Mouse (Mus musculus): ENCODE measurements at regions not wholly inside any gene's neighbourhood (a gene's known extent, or its start where the extent isn't known, plus 50 kb on each side); places are given as distances from the start of the nearest gene placed in this dataset.

DNA sequence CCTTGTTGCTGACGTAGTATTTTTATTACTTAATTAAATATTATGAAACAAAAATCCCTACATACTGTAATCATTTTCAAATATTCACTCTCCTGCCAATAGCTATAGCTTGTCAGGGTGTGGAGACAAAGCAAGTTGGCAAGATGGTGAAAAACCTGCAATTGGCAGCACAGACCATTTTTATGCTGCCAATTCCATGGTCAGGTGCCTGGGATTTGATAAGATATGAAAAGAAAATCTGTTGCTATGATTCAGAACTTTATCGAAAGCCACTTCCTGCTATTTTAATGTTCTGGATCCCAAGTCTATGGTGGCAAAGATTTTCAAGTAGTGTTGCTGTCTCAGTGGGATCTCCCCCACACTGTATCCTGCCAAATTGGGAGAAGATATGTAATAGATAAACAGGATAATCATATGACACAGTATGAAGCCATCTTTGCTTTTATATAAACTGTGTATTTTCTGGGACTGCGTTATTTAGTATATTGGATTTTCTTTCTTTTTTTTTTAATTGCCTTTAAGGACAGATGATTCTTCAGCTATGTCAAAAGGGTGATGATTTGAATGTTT, 165.3 kb upstream of the Lrrc3b start:
- no peak overlapping the region for H3K27ac ChIP-seq (ENCODE audit: low read length)
- ATAC-seq, result peak; percentile 77
- no peaks in the 10 kb centered on the region for H3K4me1 ChIP-seq (replicated peaks; ENCODE audit: control insufficient read depth, insufficient read depth, low read length)
- H3K36me3 ChIP-seq (ENCODE audit: control insufficient read depth, insufficient read depth), result no peaks in the 10 kb centered on the region
- H3K9ac ChIP-seq (replicated peaks; ENCODE audit: low read depth, low read length), result no peak overlapping the region
- no peaks in the 10 kb centered on the region for H3K9me3 ChIP-seq (ENCODE audit: control insufficient read depth, low read length)
- H3K4me3 ChIP-seq (replicated peaks; ENCODE audit: low read length), result no peak overlapping the region
- no peak overlapping the region for H3K4me2 ChIP-seq (ENCODE audit: low read length)
- WGBS, result 77% methylated on average over 3 of the region's 3 CpGs
- no peaks in the 10 kb centered on the region for H3K27me3 ChIP-seq (replicated peaks; ENCODE audit: control insufficient read depth, insufficient read depth, low read length)

DNA sequence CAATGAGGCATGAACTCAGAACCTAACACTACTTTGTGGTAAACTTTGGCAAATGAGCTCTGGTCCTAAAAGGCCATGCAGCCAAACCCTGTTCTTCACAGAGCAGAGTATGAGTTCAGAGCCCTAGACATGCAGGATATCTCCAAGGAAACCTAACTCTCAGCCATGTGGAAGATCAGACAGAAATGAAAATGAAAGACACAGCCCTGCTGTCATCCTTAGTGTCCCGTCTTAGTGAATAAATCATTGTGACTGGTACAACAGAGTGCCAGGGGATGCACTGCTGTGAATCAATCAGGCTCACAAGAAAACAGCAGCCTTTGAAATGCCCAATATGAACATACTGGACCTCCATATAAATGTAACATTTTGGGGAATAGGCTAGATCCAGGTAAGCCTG, 171.4 kb upstream of the Lrrc3b start:
- H3K27ac ChIP-seq (ENCODE audit: low read length), result no peak overlapping the region
- no peak for ATAC-seq
- 63% methylated on average over 1 of the region's 1 CpGs for WGBS
- H3K4me1 ChIP-seq (replicated peaks; ENCODE audit: control insufficient read depth, insufficient read depth, low read length), result no peaks in the 10 kb centered on the region
- H3K4me3 ChIP-seq (replicated peaks; ENCODE audit: low read length), result no peak overlapping the region
- H3K9ac ChIP-seq (replicated peaks; ENCODE audit: low read depth, low read length), result no peak overlapping the region
- no peak overlapping the region for H3K4me2 ChIP-seq (ENCODE audit: low read length)
- no peaks in the 10 kb centered on the region for H3K36me3 ChIP-seq (ENCODE audit: control insufficient read depth, insufficient read depth)
- no peaks in the 10 kb centered on the region for H3K9me3 ChIP-seq (ENCODE audit: control insufficient read depth, low read length)
- no peaks in the 10 kb centered on the region for H3K27me3 ChIP-seq (replicated peaks; ENCODE audit: control insufficient read depth, insufficient read depth, low read length)

DNA sequence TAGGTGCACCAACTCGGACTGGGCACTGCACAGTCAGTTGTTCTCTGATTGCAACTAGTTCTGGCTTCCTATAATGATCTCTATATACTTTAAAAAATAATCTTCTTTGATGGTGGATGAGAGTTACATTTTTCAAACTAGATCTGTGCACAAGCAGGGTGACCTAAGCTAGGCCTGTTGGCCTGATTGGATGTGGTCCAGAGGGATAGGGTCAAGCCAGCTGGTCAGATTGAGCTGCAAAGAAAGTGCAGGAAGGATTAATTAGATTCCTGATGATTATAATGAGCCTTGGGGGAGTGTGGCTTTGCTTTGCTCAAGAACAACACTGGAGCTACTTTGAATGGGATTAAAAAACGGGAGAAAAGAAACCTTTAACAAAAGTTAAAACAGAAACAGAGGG, 195.8 kb upstream of the Lrrc3b start:
- H3K4me1 ChIP-seq (replicated peaks; ENCODE audit: control insufficient read depth, insufficient read depth, low read length), result no peaks in the 10 kb centered on the region
- WGBS, result 31% methylated on average over 2 of the region's 2 CpGs
- H3K9me3 ChIP-seq (ENCODE audit: control insufficient read depth, low read length), result no peaks in the 10 kb centered on the region
- H3K4me3 ChIP-seq (replicated peaks; ENCODE audit: low read length), result no peak overlapping the region
- no peak overlapping the region for H3K9ac ChIP-seq (replicated peaks; ENCODE audit: low read depth, low read length)
- no peak for ATAC-seq
- H3K27me3 ChIP-seq (replicated peaks; ENCODE audit: control insufficient read depth, insufficient read depth, low read length), result no peaks in the 10 kb centered on the region
- no peak overlapping the region for H3K27ac ChIP-seq (ENCODE audit: low read length)
- H3K4me2 ChIP-seq (ENCODE audit: low read length), result no peak overlapping the region
- H3K36me3 ChIP-seq (ENCODE audit: control insufficient read depth, insufficient read depth), result no peaks in the 10 kb centered on the region

DNA sequence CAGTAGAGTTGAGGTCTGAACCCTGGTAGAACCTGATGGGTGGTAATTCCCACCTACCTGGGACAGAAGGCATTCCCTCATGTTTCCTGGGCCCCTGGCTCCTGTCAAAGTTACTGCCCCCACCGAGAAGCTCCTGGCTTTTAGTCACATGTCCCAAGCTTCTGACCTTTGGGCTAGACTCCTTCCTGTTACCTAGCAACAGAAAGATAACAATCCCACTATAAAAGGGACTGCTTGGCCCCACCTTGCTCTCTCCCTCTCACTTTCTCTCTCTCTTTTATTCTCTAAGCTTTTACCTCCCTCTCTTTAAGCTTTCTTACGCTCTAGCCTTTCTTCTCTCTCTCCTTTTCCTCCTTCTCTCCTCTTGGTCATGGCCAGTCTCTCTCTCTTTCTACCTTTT, 198.9 kb upstream of the Lrrc3b start:
- 79% methylated on average over 2 of the region's 2 CpGs for WGBS
- H3K4me2 ChIP-seq (ENCODE audit: low read length), result no peak overlapping the region
- H3K27ac ChIP-seq (ENCODE audit: low read length), result no peak overlapping the region
- ATAC-seq, result no peak
- H3K27me3 ChIP-seq (replicated peaks; ENCODE audit: control insufficient read depth, insufficient read depth, low read length), result no peaks in the 10 kb centered on the region
- no peak overlapping the region for H3K9ac ChIP-seq (replicated peaks; ENCODE audit: low read depth, low read length)
- no peaks in the 10 kb centered on the region for H3K9me3 ChIP-seq (ENCODE audit: control insufficient read depth, low read length)
- no peak overlapping the region for H3K4me3 ChIP-seq (replicated peaks; ENCODE audit: low read length)
- H3K4me1 ChIP-seq (replicated peaks; ENCODE audit: control insufficient read depth, insufficient read depth, low read length), result no peaks in the 10 kb centered on the region
- no peaks in the 10 kb centered on the region for H3K36me3 ChIP-seq (ENCODE audit: control insufficient read depth, insufficient read depth)

DNA sequence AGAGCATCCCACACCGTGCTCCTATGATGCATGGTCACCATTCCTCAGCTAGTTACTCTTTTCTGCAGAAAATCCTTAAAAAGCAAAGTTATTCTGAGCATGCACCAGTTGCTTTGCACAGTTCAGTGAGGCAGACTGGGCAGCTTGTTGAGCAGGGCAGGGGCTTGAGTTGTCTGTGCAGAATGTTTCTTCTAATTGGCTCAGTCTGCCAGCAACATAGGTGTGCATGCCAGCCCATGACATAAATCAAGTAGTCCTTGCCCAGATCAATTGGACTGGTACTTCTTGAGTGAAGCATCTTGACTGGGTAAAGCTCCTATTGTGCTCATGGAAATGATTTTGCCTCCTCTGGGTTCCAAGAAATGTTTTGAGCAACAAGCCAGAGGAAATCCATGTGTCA, 200.1 kb upstream of the Lrrc3b start:
- WGBS, result 83% methylated on average over 1 of the region's 1 CpGs
- peak; percentile 52 for ATAC-seq
- Histone ChIP-seq H3K4me3 (replicated peaks; ENCODE audit: low read length) (no peak overlapping the region), H3K27me3 (replicated peaks; ENCODE audit: control insufficient read depth, insufficient read depth, low read length) (no peaks in the 10 kb centered on the region), H3K4me2 (ENCODE audit: low read length) (no peak overlapping the region), H3K36me3 (ENCODE audit: control insufficient read depth, insufficient read depth) (no peaks in the 10 kb centered on the region), H3K4me1 (replicated peaks; ENCODE audit: control insufficient read depth, insufficient read depth, low read length) (no peaks in the 10 kb centered on the region), H3K9me3 (ENCODE audit: control insufficient read depth, low read length) (no peaks in the 10 kb centered on the region), H3K9ac (replicated peaks; ENCODE audit: low read depth, low read length) (no peak overlapping the region), H3K27ac (ENCODE audit: low read length) (no peak overlapping the region)

DNA sequence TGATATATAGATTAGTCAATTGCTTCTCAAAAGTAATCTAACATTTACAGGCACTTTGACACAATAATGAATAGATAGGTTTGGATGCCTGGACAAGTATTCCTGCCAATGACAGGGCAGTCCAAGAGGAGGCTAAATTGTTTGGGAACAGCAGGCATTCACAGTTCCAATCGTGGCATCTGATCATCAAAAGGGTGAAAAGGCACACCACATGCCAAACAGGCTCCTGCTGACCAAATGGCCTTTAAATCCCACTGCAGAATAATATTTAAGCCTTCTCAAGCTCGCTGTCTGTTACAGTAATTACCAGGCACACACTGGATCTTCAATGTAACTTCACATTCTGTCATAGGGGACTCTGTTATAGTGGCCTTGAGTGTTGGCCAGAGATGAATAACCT, 222.1 kb upstream of the Lrrc3b start:
- Histone ChIP-seq H3K27ac (ENCODE audit: low read length) (no peak overlapping the region), H3K4me3 (replicated peaks; ENCODE audit: low read length) (no peak overlapping the region), H3K9ac (replicated peaks; ENCODE audit: low read depth, low read length) (no peak overlapping the region), H3K9me3 (ENCODE audit: control insufficient read depth, low read length) (no peaks in the 10 kb centered on the region), H3K36me3 (ENCODE audit: control insufficient read depth, insufficient read depth) (no peaks in the 10 kb centered on the region), H3K4me2 (ENCODE audit: low read length) (no peak overlapping the region), H3K27me3 (replicated peaks; ENCODE audit: control insufficient read depth, insufficient read depth, low read length) (no peaks in the 10 kb centered on the region), H3K4me1 (replicated peaks; ENCODE audit: control insufficient read depth, insufficient read depth, low read length) (no peaks in the 10 kb centered on the region)
- 45% methylated on average over 2 of the region's 2 CpGs for WGBS
- ATAC-seq, result no peak

DNA sequence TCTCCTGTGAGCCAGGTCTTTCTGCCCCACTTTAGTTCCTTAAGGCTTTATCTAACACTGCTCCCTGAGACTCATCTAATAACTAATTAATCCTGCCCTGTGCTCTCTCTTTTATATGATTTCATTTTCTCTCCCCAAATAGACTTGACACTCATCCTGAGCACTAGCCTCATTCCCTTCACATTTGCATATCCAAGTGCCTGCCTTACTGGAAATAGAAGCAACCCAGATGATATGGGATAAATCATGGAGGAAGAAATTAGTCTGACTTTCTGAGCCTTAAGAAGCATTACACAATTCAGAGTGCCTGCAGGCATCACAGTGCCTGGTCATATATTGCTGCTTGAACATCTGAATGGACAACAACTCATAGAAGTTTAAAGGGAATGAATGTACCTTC, 233.5 kb upstream of the Lrrc3b start:
- no peak overlapping the region for H3K9ac ChIP-seq (replicated peaks; ENCODE audit: low read depth, low read length)
- no peaks in the 10 kb centered on the region for H3K4me1 ChIP-seq (replicated peaks; ENCODE audit: control insufficient read depth, insufficient read depth, low read length)
- H3K27me3 ChIP-seq (replicated peaks; ENCODE audit: control insufficient read depth, insufficient read depth, low read length), result no peaks in the 10 kb centered on the region
- no peaks in the 10 kb centered on the region for H3K36me3 ChIP-seq (ENCODE audit: control insufficient read depth, insufficient read depth)
- no peak for ATAC-seq
- no peak overlapping the region for H3K4me2 ChIP-seq (ENCODE audit: low read length)
- H3K27ac ChIP-seq (ENCODE audit: low read length), result no peak overlapping the region
- no peak overlapping the region for H3K4me3 ChIP-seq (replicated peaks; ENCODE audit: low read length)
- no peaks in the 10 kb centered on the region for H3K9me3 ChIP-seq (ENCODE audit: control insufficient read depth, low read length)

DNA sequence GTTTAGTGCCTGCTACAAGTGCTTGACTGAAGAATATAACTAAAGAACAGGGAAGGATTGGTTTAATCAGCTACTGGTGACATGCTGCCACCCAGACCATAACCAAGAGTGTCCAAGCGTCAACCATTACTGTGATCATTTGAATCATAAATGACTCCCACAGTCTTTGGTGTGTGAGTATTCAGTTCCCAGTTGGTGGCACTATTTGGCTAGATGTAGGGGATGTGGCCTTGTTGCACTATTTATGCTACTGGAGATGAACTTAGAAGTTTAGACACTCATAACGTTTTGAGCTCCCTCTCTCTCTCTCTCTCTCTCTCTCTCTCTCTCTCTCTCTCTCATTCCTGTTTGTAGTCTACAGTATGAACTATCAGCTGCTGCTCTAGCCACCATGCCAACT, 238.4 kb upstream of the Lrrc3b start:
- no peaks in the 10 kb centered on the region for H3K4me1 ChIP-seq (replicated peaks; ENCODE audit: control insufficient read depth, insufficient read depth, low read length)
- H3K4me3 ChIP-seq (replicated peaks; ENCODE audit: low read length), result no peak overlapping the region
- no peaks in the 10 kb centered on the region for H3K36me3 ChIP-seq (ENCODE audit: control insufficient read depth, insufficient read depth)
- WGBS, result 76% methylated on average over 2 of the region's 2 CpGs
- no peak overlapping the region for H3K9ac ChIP-seq (replicated peaks; ENCODE audit: low read depth, low read length)
- no peak overlapping the region for H3K4me2 ChIP-seq (ENCODE audit: low read length)
- H3K27me3 ChIP-seq (replicated peaks; ENCODE audit: control insufficient read depth, insufficient read depth, low read length), result no peaks in the 10 kb centered on the region
- H3K27ac ChIP-seq (ENCODE audit: low read length), result no peak overlapping the region
- ATAC-seq, result no peak
- no peaks in the 10 kb centered on the region for H3K9me3 ChIP-seq (ENCODE audit: control insufficient read depth, low read length)

DNA sequence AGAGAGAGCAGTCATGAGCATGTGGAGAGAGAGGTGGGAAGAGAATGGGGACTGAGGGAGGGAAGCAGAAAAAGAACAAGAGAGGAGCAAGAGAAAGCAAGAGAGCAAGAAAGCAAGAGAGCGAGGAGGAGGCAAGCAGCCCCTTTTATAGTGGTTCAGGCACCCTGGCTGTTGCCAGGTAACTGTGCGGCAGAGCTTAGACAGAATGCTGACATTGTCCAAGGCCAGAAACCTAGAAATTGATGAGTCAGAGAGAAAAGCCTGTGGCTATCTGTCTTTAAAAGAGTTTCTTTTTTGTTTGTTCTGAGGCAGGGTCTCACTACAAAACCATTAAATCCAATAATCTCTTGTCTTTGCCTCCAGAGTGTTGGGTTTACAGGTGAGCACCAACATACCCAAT, 240.7 kb upstream of the Lrrc3b start:
- Histone ChIP-seq H3K4me3 (replicated peaks; ENCODE audit: low read length) (no peak overlapping the region), H3K36me3 (ENCODE audit: control insufficient read depth, insufficient read depth) (no peaks in the 10 kb centered on the region), H3K9me3 (ENCODE audit: control insufficient read depth, low read length) (no peaks in the 10 kb centered on the region), H3K27ac (ENCODE audit: low read length) (no peak overlapping the region), H3K4me1 (replicated peaks; ENCODE audit: control insufficient read depth, insufficient read depth, low read length) (no peaks in the 10 kb centered on the region), H3K4me2 (ENCODE audit: low read length) (no peak overlapping the region), H3K27me3 (replicated peaks; ENCODE audit: control insufficient read depth, insufficient read depth, low read length) (no peaks in the 10 kb centered on the region), H3K9ac (replicated peaks; ENCODE audit: low read depth, low read length) (no peak overlapping the region)
- WGBS, result 60% methylated on average over 2 of the region's 2 CpGs
- ATAC-seq, result no peak

DNA sequence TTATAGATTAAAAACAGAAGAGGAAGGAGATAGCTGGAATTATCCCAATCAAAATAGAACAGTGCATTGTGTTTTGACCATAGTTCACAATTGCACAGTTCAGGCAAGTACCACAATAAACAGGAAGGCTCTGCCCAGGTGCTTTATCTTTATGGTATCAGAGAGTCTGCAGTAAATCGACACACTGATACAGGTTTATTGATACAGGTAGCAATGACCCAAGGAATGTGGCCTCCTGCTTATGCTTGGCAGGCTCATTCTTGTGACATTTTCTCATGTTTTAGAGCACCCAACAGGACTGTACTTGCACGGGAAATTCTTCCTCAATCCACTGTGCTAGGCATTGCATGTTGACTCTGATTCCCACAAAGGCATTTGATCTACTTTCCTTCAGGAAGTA, 259.2 kb upstream of the Lrrc3b start:
- Histone ChIP-seq H3K27ac (ENCODE audit: low read length) (no peak overlapping the region), H3K4me2 (ENCODE audit: low read length) (no peak overlapping the region), H3K27me3 (replicated peaks; ENCODE audit: control insufficient read depth, insufficient read depth, low read length) (no peaks in the 10 kb centered on the region), H3K9ac (replicated peaks; ENCODE audit: low read depth, low read length) (no peak overlapping the region), H3K9me3 (ENCODE audit: control insufficient read depth, low read length) (no peaks in the 10 kb centered on the region), H3K4me1 (replicated peaks; ENCODE audit: control insufficient read depth, insufficient read depth, low read length) (no peaks in the 10 kb centered on the region), H3K4me3 (replicated peaks; ENCODE audit: low read length) (no peak overlapping the region), H3K36me3 (ENCODE audit: control insufficient read depth, insufficient read depth) (no peaks in the 10 kb centered on the region)
- WGBS, result 87% methylated on average over 2 of the region's 2 CpGs
- no peak for ATAC-seq
